Mouse (Mus musculus) small intestine, adult 2 months (tissue): ENCODE data around the gene Cd5l. TPM values are rescaled to one million over a fixed set of nuclear protein-coding genes. Genes with fewer than 3 reads are reported as not detected.
"Not testable (repeated sequence)": the region's sequence is repeated elsewhere in the genome, so short reads cannot be mapped to it uniquely, and the experiment has no call there.

Experiments
- H3K27ac ChIP-seq: fragments of 200-500 bp; 2 replicates; pipeline ENCODE4 v1.5.1; 2012; ENCODE audit warnings: low read depth, low read length, control low read depth, inconsistent platforms; ENCODE audit not compliant: insufficient read depth
- H3K27me3 ChIP-seq: fragments of 200-500 bp; 2 replicates; pipeline ENCODE4 v1.6.1; 2012; ENCODE audit warnings: mild to moderate bottlenecking, moderate library complexity, low read length, inconsistent platforms; ENCODE audit not compliant: control insufficient read depth, insufficient read depth
- H3K36me3 ChIP-seq: fragments of 200-500 bp; 2 replicates; pipeline ENCODE4 v1.6.1; 2012; ENCODE audit warnings: mild to moderate bottlenecking, low read length, control low read depth, inconsistent platforms; ENCODE audit not compliant: control insufficient read depth, insufficient read depth
- H3K4me1 ChIP-seq: fragments of 200-500 bp; 2 replicates; pipeline ENCODE4 v1.6.1; 2012; ENCODE audit warnings: low read length, inconsistent platforms, mixed read lengths; ENCODE audit not compliant: control insufficient read depth, insufficient read depth, insufficient read length
- H3K4me3 ChIP-seq: fragments of 200-500 bp; 2 replicates; pipeline ENCODE4 v1.5.1; 2012; ENCODE audit warnings: low read depth, mild to moderate bottlenecking, control low read depth, inconsistent platforms, low read length, moderate library complexity
- CTCF ChIP-seq: fragments of 200-500 bp; IDR thresholded peaks from 2 replicates; pipeline ENCODE4 v1.5.1; 2012; ENCODE audit warnings: low read depth, mild to moderate bottlenecking, control low read depth, inconsistent platforms, low read length, moderate library complexity, mixed read lengths; ENCODE audit not compliant: insufficient replicate concordance, insufficient read length; ENCODE audit errors: extremely low read depth
- POLR2A ChIP-seq: fragments of 200-500 bp; IDR thresholded peaks from 2 replicates; pipeline ENCODE4 v1.6.1; 2012; ENCODE audit warnings: low read depth, mild to moderate bottlenecking, control low read depth, inconsistent platforms, low read length, moderate library complexity
- WGBS: fragments of 180-500 bp; shearing (Covaris S2); methylation state at CpG from one replicate; pipeline ENCODE4 v1.1.7; 2018; 5-methylcytosine and 5-hydroxymethylcytosine counted together
- polyA plus RNA-seq: library from polyadenylated mRNA; depleted of rRNA; stranded (reverse); fragments of >200 nt; gene quantifications from 2 replicates; pipeline ENCODE4 v1.2.3, GENCODE M21; 2012

Gene Cd5l
- polyA plus RNA-seq, 1 experiment: not detected

- 93% methylated on average over 14 of the region's 14 CpGs for WGBS
- Histone ChIP-seq H3K36me3 (no peaks in the 10 kb centered on the region), H3K27ac (no peak overlapping the region), H3K4me1 (no peaks in the 10 kb centered on the region), H3K27me3 (no peaks in the 10 kb centered on the region), H3K4me3 (no peak overlapping the region)
- no peak for TF ChIP-seq POLR2A
- no peak for TF ChIP-seq CTCF
These were observed 8.0 kb downstream of the Cd5l start for GRCm38 (mm10) chr3:87365691-87366090.

GRCm38 (mm10) chr3:87367511-87367910 is 9.8 kb downstream of the Cd5l start:
- WGBS: 79% methylated on average over 10 of the region's 10 CpGs
- H3K4me3 ChIP-seq: no peak overlapping the region
- TF ChIP-seq CTCF (no peak), POLR2A (no peak)
- no peaks in the 10 kb centered on the region for H3K27me3 ChIP-seq
- no peaks in the 10 kb centered on the region for H3K36me3 ChIP-seq
- H3K4me1 ChIP-seq: no peaks in the 10 kb centered on the region
- no peak overlapping the region for H3K27ac ChIP-seq

GRCm38 (mm10) chr3:87369181-87369580 is 11.5 kb downstream of the Cd5l start:
- Histone ChIP-seq H3K27ac (no peak overlapping the region), H3K27me3 (no peaks in the 10 kb centered on the region), H3K36me3 (no peaks in the 10 kb centered on the region), H3K4me1 (no peaks in the 10 kb centered on the region), H3K4me3 (no peak overlapping the region)
- TF ChIP-seq CTCF (no peak), POLR2A (no peak)
- 67% methylated on average over 5 of the region's 5 CpGs for WGBS

- TF ChIP-seq CTCF (no peak), POLR2A (no peak)
These were observed 18.8 kb downstream of the Cd5l start, which contains the start of gene Fcrl1 for GRCm38 (mm10) chr3:87376195-87377165. Gene Fcrl1 (plus strand): TSS chr3:87376387.

GRCm38 (mm10) chr3:87377228-87377627 is 19.5 kb downstream of the Cd5l start:
- Histone ChIP-seq H3K4me3 (peak overlapping the region; percentile 24), H3K36me3 (no peaks in the 10 kb centered on the region), H3K27me3 (no peaks in the 10 kb centered on the region), H3K4me1 (peaks cover 3% of the 10 kb centered on the region; the same call in 1 of the 2 replicates), H3K27ac (no peak overlapping the region; the same call in 1 of the 2 replicates)
- WGBS: 16% methylated on average over 3 of the region's 3 CpGs
- TF ChIP-seq POLR2A (no peak), CTCF (no peak)

More at GRCm38 (mm10) chr3:87376195-87377165, 18.8 kb downstream of the Cd5l start, which contains the start of gene Fcrl1:
- Histone ChIP-seq H3K27ac (peak within 1 kb of the TSS; percentile 60), H3K27me3 (no peaks in the 10 kb centered on the region), H3K36me3 (no peaks in the 10 kb centered on the region), H3K4me1 (peaks cover 3% of the 10 kb centered on the region; the same call in 1 of the 2 replicates), H3K4me3 (peak within 1 kb of the TSS; percentile 44)
- WGBS: 44% methylated on average over 18 of the region's 18 CpGs

- peak overlapping the region; percentile 13; the same call in 1 of the 2 replicates for H3K4me3 ChIP-seq
- H3K27ac ChIP-seq: no peak overlapping the region
- H3K36me3 ChIP-seq: no peaks in the 10 kb centered on the region
- no peak for TF ChIP-seq CTCF
- no peak for TF ChIP-seq POLR2A
- 20% methylated on average over 6 of the region's 6 CpGs for WGBS
- no peaks in the 10 kb centered on the region for H3K27me3 ChIP-seq
- H3K4me1 ChIP-seq: peaks cover 3% of the 10 kb centered on the region; the same call in 1 of the 2 replicates
These were observed 20.0 kb downstream of the Cd5l start for GRCm38 (mm10) chr3:87377719-87378118.

- H3K27ac ChIP-seq: not testable (repeated sequence)
- WGBS: 87% methylated on average over 2 of the region's 2 CpGs
These were observed 22.1 kb downstream of the Cd5l start for GRCm38 (mm10) chr3:87379641-87380315.

More at GRCm38 (mm10) chr3:87379641-87380315, 22.1 kb downstream of the Cd5l start:
- H3K4me1 ChIP-seq, H3K36me3 ChIP-seq, H3K27me3 ChIP-seq, H3K4me3 ChIP-seq: not testable (repeated sequence)
